Comparison of ENCODE assay signal across 8 mouse cellular contexts in genomic region chr19:5367455-5367854, GRCm38 (mm10). TPM values are rescaled to one million over a fixed set of nuclear protein-coding genes. Genes with fewer than 3 reads are reported as not detected.
A peak's percentile ranks its signal among the peaks of the same experiment; 100 is the strongest.
DNase-seq lines count a peak whose midpoint lies in the region; ATAC-seq and TF ChIP-seq lines count a peak whose summit lies in the region.

No protein-coding gene starts in this region.

- H3K4me3 ChIP-seq in kidney, postnatal 0 days (replicated peaks; ENCODE audit: low read depth, low read length), result peak overlapping the region; percentile 86
- peak overlapping the region; percentile 76 for H3K4me3 ChIP-seq in hindbrain, embryonic 10.5 days
- H3K4me3 ChIP-seq in midbrain, embryonic 11.5 days (ENCODE audit: low read depth, low read length), result peak overlapping the region; percentile 93

- 10% methylated on average over 11 of the region's 11 CpGs for WGBS in kidney, postnatal 0 days
- WGBS in hindbrain, embryonic 10.5 days, result 14% methylated on average over 11 of the region's 11 CpGs
- WGBS in midbrain, embryonic 11.5 days, result 12% methylated on average over 11 of the region's 11 CpGs

- peaks cover 37% of the 10 kb centered on the region for H3K36me3 ChIP-seq in kidney, postnatal 0 days (ENCODE audit: insufficient read depth, low read length)
- peaks cover 74% of the 10 kb centered on the region for H3K36me3 ChIP-seq in hindbrain, embryonic 10.5 days
- peaks cover 29% of the 10 kb centered on the region for H3K36me3 ChIP-seq in midbrain, embryonic 11.5 days (ENCODE audit: control insufficient read depth, insufficient read depth, low read length)

- H3K4me1 ChIP-seq in kidney, postnatal 0 days (replicated peaks; ENCODE audit: insufficient read depth, low read length), result peaks cover 13% of the 10 kb centered on the region; the same call in 1 of the 2 replicates
- H3K4me1 ChIP-seq in hindbrain, embryonic 10.5 days (replicated peaks), result peaks cover 28% of the 10 kb centered on the region
- H3K4me1 ChIP-seq in midbrain, embryonic 11.5 days (ENCODE audit: control insufficient read depth, insufficient read depth, low read length), result peaks cover 15% of the 10 kb centered on the region

- peak; percentile 23 for DNase-seq in kidney, postnatal 0 days (ENCODE audit: low spot score)
- no peak for DNase-seq in kidney, postnatal 36 days
- DNase-seq in T-cell, adult 2 months (ENCODE audit: low spot score), result peak; percentile 49
- no peak for DNase-seq in hindbrain, embryonic 10.5 days (ENCODE audit: low spot score)
- DNase-seq in midbrain, embryonic 11.5 days (ENCODE audit: low spot score, missing footprints), result no peak
- no peak for DNase-seq in cerebellum, adult 8-10 months
- no peak for DNase-seq in cerebellum, postnatal 14 days
- DNase-seq in ovary, adult 18-20 months (ENCODE audit: low spot score), result no peak

- H3K9ac ChIP-seq in kidney, postnatal 0 days (ENCODE audit: low read depth, low read length), result peak overlapping the region; percentile 73
- H3K9ac ChIP-seq in midbrain, embryonic 11.5 days (ENCODE audit: low read length), result peak overlapping the region; percentile 76

- no peaks in the 10 kb centered on the region for H3K27me3 ChIP-seq in kidney, postnatal 0 days (ENCODE audit: insufficient read depth, low read length)
- no peaks in the 10 kb centered on the region for H3K27me3 ChIP-seq in hindbrain, embryonic 10.5 days (ENCODE audit: insufficient read depth, poor library complexity, severe bottlenecking)
- H3K27me3 ChIP-seq in midbrain, embryonic 11.5 days (ENCODE audit: control insufficient read depth, insufficient read depth, low read length), result no peaks in the 10 kb centered on the region

- no peaks in the 10 kb centered on the region for H3K9me3 ChIP-seq in kidney, postnatal 0 days (replicated peaks; ENCODE audit: low read length)
- 0 out of 2 replicates have a peak, but pooled peaks cover 2% of the 10 kb centered on the region for H3K9me3 ChIP-seq in hindbrain, embryonic 10.5 days
- H3K9me3 ChIP-seq in midbrain, embryonic 11.5 days (ENCODE audit: control insufficient read depth, low read length), result no peaks in the 10 kb centered on the region

- no peak for ATAC-seq in kidney, postnatal 0 days (replicated peaks; ENCODE audit: low FRiP score, low read depth)
- ATAC-seq in midbrain, embryonic 11.5 days (ENCODE audit: low FRiP score), result no peak

- H3K27ac ChIP-seq in kidney, postnatal 0 days, result peak overlapping the region; percentile 95; the same call in 1 of the 2 replicates
- H3K27ac ChIP-seq in hindbrain, embryonic 10.5 days, result peak overlapping the region; percentile 99
- peak overlapping the region; percentile 69; the same call in 1 of the 2 replicates for H3K27ac ChIP-seq in midbrain, embryonic 11.5 days (ENCODE audit: low read depth, low read length)

- peak; percentile 47 for TF ChIP-seq CTCF in kidney, postnatal 0 days (IDR thresholded peaks at IDR 0.05; ENCODE audit: low read depth)

- H3K4me2 ChIP-seq in kidney, postnatal 0 days (ENCODE audit: low read length), result peak overlapping the region; percentile 74
- peak overlapping the region; percentile 86 for H3K4me2 ChIP-seq in midbrain, embryonic 11.5 days

RNA-seq across cellular contexts. Expression of gene Banf1, which starts 0.5 kb away (rescaled TPM):
- polyA plus RNA-seq in kidney, postnatal 0 days (2015; fragmentation: Nextera tagmentation; extraction: Ambion mirVana), result 344 and 363 TPM in 2 replicates
- polyA plus RNA-seq in hindbrain, embryonic 10.5 days (2016; fragmentation: Nextera tagmentation; extraction: Ambion mirVana), result 539 and 565 TPM in 2 replicates
- polyA plus RNA-seq in midbrain, embryonic 11.5 days (2014; fragmentation: Nextera tagmentation; extraction: Ambion mirVana), result 477 and 512 TPM in 2 replicates

RNA-seq across cellular contexts. Expression of gene Eif1ad, which starts 0.9 kb away (rescaled TPM):
- polyA plus RNA-seq in kidney, postnatal 0 days (2015; fragmentation: Nextera tagmentation; extraction: Ambion mirVana), result 30.8 and 34.0 TPM in 2 replicates
- polyA plus RNA-seq in hindbrain, embryonic 10.5 days (2016; fragmentation: Nextera tagmentation; extraction: Ambion mirVana), result 84.2 and 90.5 TPM in 2 replicates
- polyA plus RNA-seq in midbrain, embryonic 11.5 days (2014; fragmentation: Nextera tagmentation; extraction: Ambion mirVana), result 68.1 and 73.9 TPM in 2 replicates

RNA-seq across cellular contexts. Expression of gene Cst6, which starts 18.1 kb away (rescaled TPM):
- polyA plus RNA-seq in kidney, postnatal 0 days (2015; fragmentation: Nextera tagmentation; extraction: Ambion mirVana), result 0.29 and 1.5 TPM in 2 replicates
- polyA plus RNA-seq in hindbrain, embryonic 10.5 days (2016; fragmentation: Nextera tagmentation; extraction: Ambion mirVana), result 0.65 and 1.6 TPM in 2 replicates
- polyA plus RNA-seq in midbrain, embryonic 11.5 days (2014; fragmentation: Nextera tagmentation; extraction: Ambion mirVana), result 1.0 and 2.1 TPM in 2 replicates

RNA-seq across cellular contexts. Expression of gene Sart1, which starts 21.0 kb away (rescaled TPM):
- 56.1 and 57.8 TPM in 2 replicates for polyA plus RNA-seq in kidney, postnatal 0 days (2015; fragmentation: Nextera tagmentation; extraction: Ambion mirVana)
- polyA plus RNA-seq in hindbrain, embryonic 10.5 days (2016; fragmentation: Nextera tagmentation; extraction: Ambion mirVana), result 82.7 and 93.2 TPM in 2 replicates
- polyA plus RNA-seq in midbrain, embryonic 11.5 days (2014; fragmentation: Nextera tagmentation; extraction: Ambion mirVana), result 74.0 and 81.0 TPM in 2 replicates

RNA-seq across cellular contexts. Expression of gene Catsper1, which starts 31.9 kb away (rescaled TPM):
- polyA plus RNA-seq in kidney, postnatal 0 days (2015; fragmentation: Nextera tagmentation; extraction: Ambion mirVana), result not detected in 2 replicates
- polyA plus RNA-seq in hindbrain, embryonic 10.5 days (2016; fragmentation: Nextera tagmentation; extraction: Ambion mirVana), result not detected in 2 replicates
- polyA plus RNA-seq in midbrain, embryonic 11.5 days (2014; fragmentation: Nextera tagmentation; extraction: Ambion mirVana), result not detected in 2 replicates

Comparison
In these comparisons a context has a peak if more than half of its experiments do, and no peak if none do; other contexts are left out.
1. DNase-seq: peak in kidney, postnatal 0 days (single experiment) and T-cell, adult 2 months (single experiment); none in kidney, postnatal 36 days (0 of 2), hindbrain, embryonic 10.5 days (single experiment), midbrain, embryonic 11.5 days (single experiment), cerebellum, adult 8-10 months (single experiment), cerebellum, postnatal 14 days (0 of 2) and ovary, adult 18-20 months (single experiment).
2. Peak in every context shown above with its lines, with median percentiles within 50 percentile points of each other: H3K27ac ChIP-seq and H3K4me3 ChIP-seq.